Mouse (Mus musculus) gastrocnemius, postnatal 25 days (tissue): ENCODE data around the gene Tmem259. TPM values are rescaled to one million over a fixed set of nuclear protein-coding genes. Genes with fewer than 3 reads are reported as not detected.

Source experiments
- DNase-seq: peaks from one replicate; pipeline ENCODE4 v3.0.0; 2022
- total RNA-seq, 2 experiments: library from RNA; stranded (reverse); gene quantifications; 1 replicate in 1 of 2; 2 replicates in 1 of 2; pipeline ENCODE4 v1.2.3; 2021

Gene Tmem259
- total RNA-seq, 2 experiments from 2014 or later = 70.1 to 80.6 TPM

DNA sequence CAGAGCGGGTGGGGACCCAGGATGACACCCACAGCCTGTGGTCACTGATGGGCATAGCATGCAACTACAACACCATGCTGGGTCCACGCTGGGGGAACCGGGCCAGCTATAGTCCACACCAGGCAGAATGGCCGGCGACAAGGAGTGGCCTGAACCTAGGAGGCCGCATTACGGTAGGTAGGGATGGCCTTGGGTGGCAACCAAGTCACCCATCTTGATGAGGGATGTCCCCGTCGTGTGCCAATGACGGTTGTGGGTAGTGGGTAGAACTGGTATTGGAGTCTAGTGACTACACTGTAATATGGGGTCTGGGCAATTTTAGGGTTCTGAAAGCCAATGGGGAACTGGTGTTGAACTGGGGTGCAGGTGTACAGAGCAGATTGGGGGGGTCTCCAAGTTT is 32.8 kb upstream of the Tmem259 start:
- no peak for DNase-seq

DNA sequence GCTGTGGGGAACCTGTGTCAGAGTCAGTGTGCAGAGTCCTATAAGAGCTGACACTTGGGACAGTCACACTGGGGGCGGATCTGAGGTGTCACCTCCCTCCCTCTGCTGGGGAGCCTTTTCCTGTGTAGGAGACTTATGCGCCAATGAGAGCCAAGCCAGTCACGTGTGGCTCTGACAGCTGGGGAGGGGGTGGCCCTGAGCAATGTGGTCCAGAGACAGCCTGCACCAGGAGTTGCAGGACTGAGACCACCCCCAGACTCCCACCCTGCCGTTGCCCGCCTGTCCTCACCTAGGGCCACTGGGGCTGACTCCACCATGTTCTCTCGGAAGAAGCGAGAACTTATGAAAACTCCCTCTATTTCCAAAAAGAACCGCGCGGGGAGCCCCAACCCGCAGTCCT is 32.4 kb upstream of the Tmem259 start, which contains the start of gene Arhgap45:
Arhgap45 (plus strand) TSS at position 143 of the 400 bp plus-strand sequence.
- DNase-seq = peak; percentile 55

DNA sequence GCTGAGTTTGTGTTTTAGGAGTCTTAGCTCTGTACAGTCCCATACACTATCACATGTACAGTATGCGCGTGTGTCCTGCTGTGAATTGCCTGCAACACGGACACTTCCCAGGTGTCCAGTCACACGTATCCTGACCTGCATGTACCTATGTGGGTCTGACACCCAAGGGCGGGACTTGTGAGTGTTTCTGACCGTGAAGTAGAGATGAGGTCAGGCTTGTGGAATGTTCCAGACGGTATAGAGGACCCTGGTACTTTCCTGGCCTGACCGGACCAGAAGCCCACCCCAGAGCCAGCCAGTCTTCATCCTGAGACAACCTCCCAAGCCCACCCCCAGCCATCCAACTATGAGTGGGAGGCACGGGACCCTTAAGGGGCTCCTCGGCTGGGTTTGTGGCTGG is 31.5 kb upstream of the Tmem259 start:
- DNase-seq = no peak

DNA sequence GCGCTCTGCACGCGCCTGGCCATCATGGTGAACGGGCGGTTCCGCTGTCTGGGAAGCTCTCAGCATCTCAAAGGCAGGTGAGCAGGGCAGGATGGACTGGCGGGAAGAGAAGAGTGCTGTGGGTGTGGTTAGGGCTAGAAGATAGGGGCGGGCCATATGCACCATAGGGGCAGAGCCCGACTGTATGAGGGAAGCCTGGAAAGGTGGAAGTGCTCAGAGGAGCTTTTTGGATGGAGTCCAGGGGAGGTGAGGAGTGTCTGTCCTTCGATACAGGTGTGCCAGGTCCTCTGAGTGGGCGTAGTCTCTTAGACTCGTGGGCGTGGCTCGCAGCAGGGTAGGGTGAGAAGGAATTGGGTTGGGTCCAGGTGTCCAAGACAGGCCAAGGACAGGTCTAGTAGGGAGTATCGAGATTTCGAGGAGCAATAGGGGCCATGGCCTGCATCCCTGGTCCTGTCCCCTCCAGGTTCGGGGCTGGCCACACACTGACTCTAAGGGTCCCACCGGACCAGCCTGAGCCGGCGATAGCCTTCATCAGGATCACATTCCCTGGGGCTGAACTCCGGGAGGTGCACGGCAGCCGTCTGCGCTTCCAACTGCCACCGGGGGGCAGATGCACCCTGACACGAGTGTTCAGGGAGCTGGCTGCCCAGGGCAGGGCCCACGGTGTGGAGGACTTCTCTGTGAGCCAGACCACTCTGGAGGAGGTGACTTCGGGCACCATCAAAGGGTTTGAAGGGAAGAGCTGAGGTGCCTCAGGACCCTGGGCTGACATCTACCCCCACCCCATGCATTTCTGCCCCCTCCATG is 30.6 kb upstream of the Tmem259 start:
- no peak for DNase-seq

DNA sequence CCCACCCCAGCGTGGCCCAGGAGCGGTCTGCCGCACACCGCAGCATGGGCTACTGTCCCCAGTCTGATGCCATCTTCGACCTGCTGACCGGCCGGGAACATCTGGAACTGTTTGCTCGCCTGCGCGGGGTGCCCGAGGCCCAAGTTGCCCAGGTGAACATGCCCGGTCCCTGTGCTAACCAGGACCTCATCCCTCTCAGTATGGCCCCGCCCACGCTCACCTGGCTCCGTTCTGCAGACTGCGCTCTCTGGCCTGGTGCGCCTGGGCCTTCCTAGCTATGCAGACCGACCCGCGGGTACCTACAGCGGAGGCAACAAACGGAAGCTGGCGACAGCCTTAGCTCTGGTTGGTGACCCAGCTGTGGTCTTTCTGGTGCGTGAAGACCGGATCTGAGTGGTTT is 29.5 kb upstream of the Tmem259 start:
- DNase-seq = no peak

DNA sequence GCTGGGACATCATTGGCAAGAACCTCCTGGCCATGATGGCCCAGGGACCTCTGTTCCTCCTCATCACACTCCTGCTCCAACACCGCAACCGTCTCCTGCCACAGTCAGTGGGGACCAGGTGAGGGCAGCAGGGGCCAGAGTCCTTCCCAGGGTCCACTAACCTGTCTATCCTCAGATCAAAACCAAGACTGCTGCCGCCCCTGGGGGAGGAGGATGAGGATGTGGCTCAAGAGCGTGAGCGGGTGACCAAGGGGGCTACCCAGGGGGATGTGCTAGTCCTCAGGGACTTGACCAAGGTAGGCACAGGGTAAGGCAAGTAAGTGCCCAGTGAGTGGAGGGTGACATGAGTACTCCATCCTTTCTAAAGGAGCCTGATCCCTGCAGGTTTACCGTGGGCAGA is 27.6 kb upstream of the Tmem259 start:
- no peak for DNase-seq

DNA sequence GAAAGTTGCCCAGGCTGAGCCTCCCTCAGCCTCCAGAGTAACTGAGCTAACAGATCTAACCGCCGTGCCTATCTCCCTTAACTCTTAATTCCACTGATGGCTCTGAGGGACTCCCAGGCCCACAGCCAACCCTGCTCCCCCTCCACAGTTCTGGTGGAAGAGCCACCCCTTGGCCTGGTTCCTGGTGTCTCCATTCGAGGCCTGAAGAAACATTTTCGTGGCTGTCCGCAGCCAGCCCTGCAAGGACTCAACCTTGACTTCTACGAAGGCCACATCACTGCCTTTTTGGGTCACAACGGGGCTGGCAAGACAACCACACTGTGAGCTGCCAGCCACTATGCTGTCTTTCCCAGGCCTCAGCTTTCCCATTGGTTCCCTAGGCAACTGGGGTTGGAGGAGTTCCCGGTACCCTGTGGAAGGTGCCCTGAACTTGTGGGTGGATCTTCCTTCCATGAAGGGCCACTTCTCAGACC is 20.1 kb upstream of the Tmem259 start:
- no peak for DNase-seq

DNA sequence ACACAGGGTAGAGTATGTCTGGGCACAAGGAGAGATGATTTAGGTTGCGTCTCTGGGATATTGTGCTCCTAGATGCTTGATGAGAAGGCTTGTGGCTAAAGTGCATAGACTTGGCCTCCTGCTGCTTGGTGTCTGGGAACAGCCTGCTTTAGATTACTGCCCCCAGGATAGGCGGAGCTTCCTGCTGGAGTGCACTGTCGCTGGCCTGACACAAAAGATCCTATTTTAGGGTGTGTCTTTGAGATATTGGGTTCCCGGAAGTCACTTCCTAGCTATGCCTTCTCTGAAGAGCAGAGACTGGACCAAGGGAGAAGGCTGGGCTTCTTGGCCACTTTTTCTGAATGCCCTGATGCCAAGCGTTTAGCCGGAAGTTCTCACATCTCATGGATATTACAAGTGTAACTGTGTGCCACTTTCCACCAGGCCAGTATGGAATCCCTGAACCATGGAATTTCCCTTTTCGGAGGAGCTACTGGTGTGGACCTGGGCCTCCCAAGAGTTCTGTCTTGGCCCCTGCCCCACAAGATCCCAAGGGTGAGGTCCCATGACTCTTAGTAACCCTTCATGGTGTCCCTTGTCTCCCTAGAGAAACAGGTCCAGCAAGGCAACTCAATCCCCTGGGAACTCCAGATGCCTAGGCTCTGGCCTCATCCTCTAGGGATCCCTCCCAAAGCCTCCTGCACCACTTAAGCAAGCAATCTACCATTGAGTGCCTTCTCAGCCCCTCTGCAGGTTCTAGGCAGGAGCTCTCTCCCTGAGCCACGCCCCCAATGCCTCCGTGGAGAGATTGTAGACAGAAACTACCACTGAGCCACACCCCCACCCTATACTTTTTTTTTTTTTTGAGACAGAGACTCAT is 19.5 kb upstream of the Tmem259 start:
- DNase-seq = no peak

DNA sequence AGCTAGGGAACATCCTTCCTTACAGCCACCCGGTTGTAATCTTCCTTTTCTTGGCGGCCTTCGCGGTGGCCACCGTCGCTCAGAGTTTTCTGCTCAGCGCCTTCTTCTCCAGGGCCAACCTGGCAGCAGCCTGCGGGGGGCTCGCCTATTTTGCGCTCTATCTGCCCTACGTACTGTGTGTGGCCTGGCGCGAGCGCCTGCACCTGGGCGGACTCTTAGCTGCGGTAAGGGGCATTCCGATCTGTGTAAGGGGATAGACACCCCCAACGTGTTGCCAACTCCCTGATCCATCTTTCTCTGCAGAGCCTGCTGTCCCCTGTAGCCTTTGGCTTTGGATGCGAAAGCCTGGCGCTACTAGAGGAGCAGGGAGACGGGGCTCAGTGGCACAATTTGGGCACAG is 18.7 kb upstream of the Tmem259 start:
- DNase-seq = no peak

DNA sequence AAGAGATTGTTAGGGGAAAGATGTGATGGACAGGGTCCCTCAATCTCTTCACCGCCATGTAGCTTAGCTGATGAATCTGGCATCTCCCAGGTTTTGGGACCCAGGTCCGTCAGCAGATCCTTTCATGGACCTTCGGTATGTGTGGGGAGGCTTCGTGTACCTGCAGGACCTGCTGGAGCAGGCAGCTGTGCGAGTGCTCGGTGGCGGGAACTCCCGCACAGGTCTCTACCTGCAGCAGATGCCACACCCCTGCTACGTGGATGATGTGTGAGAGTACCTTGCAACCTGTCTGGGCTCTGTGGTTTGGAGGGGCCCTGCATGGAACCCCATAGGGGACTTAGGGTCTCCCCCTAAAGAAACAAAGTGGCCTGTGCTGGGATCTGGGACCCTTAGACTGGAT is 17.8 kb upstream of the Tmem259 start:
- DNase-seq = no peak

DNA sequence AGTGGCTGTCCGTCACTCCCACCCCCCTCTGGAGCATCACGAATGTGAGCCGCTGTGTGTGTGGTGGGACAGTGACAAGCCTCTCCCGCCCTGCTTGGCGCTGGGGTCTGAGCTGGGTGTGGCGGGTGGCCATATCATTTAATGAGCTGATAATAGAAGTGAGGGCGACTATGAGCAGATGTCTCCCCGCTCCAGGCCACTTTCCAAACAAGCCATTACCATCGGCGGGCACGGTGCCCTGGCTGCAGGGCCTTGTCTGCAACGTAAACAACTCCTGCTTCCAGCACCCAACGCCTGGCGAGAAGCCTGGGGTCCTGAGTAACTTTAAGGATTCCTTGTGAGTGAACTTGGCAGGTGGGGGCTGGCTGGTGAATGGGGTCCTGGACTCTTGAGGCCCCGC is 13.7 kb upstream of the Tmem259 start:
- DNase-seq = no peak

DNA sequence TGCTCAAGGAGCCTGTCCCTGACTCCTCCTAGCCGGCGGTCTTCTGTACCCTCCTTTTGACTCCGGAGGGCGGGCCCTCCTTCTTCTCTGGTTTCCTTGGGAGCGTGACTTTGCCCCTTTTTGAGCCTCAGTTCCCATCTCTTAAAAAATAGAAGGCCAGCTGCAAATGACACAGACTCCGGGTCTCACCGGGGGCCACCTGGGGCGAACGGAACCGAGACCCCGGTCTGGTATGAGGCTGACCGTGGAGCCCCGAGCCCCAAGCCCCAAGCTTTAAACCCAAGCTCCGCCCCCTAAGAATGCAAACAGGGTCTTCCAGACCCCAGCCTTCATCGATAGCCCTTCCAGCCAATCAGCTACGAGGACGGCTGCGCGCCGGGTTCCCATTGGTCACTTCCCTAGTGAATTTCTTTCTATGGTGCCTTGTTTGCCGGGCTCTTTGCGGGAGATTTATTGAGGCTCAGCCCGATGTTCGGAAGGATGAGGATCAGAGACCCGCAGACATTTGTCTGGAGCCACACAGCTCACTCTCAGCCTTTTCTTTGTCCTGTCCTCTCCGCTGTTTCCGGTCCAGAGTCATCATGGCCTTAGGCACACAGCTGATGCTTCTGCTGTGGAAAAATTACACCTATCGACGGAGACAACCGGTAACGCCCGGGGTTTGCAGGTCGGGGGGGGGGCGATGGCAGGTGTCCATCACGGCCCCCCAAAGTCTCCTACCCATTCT is 13.1 kb upstream of the Tmem259 start:
- DNase-seq = peak; percentile 62

DNA sequence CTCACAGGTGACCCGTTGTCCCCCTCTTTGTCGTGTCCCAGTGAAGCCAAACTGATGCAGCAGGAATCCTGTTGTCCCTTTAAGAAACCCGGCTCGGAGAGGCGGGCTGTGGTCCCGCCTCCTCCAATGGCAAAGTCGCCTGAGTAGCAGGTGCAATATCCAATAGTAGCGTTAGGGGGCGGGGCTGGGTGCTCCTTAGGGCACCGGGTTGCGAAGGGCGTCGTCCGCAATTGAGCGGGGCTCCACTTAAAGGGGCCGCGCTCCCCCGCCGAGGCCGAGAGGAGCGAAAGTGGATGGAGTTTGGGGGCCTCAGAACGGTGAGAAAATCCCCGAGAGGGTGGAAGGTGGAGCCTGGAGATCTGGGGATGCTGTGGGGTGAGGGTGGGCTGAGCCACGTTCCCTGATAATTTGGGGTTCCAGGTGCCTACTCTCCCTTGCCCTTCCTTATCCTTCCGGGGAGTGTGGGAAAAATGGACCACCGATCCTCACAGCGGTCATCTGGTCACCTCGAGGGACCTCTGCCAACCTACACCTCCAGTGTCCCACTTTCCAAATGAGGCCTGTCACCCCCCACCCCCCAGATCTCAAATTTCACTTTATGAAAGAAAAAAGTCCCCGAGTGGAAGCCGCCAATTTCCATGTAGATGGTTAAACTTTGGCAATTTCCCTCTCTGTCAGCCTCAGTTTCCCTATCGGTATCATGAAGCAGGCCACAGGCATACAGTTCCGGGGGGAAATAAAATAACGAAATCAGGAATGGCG is 12.3 kb upstream of the Tmem259 start, which contains the start of gene Abca7:
Abca7 (plus strand) TSS at position 223 of the 762 bp plus-strand sequence.
- peak; percentile 95 for DNase-seq

DNA sequence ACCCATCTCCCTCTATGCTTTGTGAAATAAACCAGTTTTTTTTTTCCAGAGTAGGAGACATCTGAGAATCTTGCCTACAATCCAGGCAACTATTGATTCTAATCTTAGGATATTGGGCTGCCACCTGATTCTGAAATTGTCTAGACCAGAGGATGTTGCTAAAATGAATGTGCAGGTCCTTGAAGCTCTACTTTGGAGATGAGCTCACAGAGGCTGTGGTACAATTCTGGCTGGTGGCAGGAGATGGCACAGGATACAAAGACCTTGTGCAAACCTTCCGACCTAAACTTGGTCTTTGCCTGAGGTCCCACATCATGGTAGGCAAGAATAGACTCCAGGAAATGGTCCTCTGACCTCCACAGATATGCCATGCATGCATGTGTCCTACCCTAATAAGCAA is 11.5 kb upstream of the Tmem259 start:
- no peak for DNase-seq

DNA sequence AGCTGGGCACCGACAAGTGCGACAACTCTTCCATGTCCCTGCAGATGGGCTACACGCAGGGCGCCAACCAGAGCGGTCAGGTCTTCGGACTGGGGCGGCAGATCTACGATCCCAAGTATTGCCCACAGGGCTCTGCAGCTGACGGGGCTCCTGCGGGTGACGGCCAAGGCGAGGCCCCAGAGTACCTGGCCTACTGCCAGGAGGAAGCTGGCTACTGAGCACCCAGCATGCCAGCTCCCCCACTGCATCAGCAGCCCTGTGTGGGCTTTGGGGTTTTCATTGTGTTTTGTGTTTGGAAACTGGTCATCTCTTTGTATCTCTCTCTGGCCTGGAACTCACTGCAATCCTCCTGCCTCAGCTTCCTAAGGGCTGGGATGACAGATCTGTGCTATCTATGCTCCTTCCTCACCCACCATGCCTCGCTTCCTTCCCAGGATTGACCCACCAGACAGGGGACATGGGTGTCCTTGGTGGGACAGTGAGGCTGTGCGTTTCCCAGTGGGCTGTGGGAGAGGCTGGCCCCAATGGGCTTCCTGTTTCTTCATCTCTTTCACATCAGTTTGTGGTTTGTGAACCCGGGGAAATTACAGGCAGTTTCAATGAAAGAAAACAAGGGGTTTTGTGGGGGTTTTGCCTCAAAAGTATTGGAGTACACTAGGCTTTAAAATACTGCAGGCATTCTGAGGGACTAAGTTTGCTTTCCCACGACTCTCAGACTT is 10.4 kb upstream of the Tmem259 start:
- DNase-seq = no peak

DNA sequence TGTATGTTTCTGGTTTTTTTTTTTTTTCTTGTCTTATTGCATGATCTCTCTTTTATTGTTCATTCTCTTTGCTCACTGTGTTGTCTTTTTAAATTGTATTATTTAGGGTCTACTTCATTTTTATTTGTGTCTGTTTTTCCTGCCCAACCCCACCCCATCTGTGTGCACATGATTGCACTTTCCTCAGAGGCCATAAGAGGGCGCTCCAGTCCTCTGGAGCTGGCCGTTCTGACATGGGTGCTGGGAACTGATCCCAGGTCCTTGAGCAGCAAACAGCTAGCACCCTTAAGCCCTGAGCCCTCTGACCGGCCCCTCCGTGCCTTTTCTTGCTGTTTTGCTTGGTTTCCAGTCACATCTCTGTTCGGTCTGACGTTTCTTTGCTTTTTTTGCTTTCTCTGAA is 7.4 kb upstream of the Tmem259 start:
- no peak for DNase-seq

DNA sequence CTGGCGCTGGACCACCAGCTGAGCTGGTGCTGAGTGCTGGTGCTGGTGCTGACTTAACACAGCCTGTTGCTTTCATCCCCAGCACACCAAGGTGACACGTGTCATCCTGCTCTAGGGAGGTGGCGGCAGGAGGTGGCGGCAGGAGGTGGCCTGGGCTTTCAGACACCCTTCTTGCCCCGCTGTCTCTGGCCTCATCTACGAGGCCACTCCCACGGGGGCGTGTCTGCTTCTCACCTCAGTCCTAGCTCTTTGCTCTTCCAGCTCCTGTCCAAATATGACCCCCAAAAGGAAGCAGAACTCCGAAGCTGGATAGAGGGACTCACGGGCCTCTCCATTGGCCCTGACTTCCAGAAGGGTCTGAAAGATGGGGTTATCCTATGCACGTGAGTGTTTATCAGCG is 7.0 kb upstream of the Tmem259 start:
- no peak for DNase-seq

DNA sequence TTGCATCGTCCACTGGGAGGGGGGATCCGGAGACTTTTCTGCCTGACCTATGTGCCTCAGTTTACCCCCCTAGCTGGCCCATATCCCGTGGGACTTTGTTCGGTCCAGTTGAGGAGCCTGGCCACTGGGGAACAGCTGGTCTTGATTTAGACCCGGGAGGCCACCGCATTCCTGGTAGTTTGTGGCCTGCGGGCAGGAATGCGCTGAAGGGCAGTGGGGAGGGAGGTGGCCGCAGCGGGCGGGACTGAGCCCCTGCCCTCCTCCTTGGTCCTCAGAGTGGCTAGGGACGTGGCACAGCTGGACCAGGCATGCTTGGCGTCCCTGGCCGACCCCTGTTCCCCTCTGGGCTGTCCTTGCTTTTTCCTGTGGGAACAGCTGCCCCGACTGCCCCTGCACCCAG is 5.7 kb upstream of the Tmem259 start:
- DNase-seq = no peak

DNA sequence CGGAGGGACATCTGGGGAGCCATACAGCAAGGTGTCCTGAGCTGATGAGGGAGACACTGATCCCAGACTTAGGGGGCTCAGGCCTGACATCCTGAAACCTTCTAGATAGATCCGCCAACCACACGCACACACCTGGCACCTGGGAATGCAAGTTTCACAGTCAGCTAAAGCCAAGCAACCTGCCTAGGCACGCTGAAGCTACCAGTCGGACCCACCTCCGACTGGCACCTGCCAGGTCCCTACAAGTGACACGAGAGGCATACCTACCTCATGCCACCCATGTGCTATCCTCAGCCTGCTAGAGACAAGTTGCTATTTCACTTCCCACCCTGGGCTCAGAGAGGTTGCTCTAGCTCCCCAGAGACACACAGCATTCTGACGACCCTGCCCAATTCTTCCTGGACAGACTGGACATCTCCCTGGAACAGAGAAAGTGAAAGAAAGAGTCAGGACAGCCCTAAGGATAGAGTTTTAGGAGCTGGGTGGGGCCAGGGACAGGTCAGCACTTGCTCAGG is 5.2 kb upstream of the Tmem259 start:
- DNase-seq = no peak

DNA sequence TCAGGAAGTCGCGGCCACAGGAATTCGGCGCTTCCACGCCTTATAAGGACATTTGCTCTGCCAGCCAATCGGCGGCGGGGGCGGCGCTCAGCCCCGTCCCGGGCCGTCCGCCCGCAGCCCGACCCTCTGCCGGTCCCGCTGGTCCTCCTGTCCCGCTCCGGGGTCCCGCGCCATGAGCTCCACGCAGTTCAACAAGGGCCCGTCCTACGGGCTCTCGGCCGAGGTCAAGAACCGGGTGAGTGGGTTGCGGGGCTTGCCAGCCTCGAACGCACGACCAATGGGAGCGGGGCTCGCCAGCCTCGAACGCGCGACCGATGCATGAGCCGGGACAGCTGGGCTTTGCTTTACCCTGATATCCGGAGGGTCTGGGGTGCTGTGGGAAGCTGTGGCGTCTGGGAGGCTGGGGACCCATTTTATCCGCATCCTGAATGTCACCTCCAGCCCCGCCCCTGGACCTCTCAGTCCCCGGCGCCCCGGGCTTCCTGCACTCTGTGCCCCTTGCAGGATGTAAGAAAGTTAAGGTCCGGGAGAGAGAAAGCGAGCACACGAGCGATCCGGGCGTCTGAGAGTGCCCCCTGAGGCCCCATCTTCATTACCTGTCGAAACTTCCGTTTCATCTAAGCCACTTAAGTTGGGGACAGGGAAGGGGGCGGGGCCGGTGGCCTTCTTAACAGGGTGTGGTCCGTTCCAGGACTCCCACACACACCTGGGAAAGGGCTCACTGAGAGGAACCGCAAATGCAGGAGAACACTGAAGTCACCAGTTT is 4.6 kb upstream of the Tmem259 start, which contains the start of gene Cnn2:
Cnn2 (plus strand) TSS at position 79 of the 766 bp plus-strand sequence.
- DNase-seq = peak; percentile 65
